ENCODE assay signal across 25 mouse cellular contexts in the genomic region with DNA sequence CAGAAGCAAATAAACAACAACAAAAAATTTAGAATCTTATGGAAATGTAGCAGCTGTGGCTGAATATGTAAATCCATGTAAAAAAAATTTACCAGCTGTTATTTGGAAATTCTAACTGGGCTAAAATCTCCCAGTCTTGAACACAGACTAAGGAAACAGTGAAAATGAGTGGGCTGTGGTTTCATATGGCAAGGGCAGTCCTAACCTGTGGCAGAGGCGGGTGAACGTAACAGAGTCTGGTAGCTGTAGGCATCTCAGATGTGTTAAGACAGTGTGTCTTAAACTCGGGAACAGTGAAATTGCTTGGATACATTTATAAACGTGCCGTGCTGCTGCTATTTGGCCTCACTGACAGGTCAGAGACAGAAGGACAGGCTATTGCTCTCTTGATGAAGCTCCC.
"Had no signal": no experiment of that assay in that cellular context is flagged by ENCODE, and none has a peak within 500 bp of the region (broad histone marks: within the 10 kb centered on the region; RNA-seq: fewer than 3 reads in every experiment).

No protein-coding gene starts in this region.

- DNase-seq: gastrocnemius, postnatal 14 days; gastrocnemius, postnatal 36 days; heart, adult 11 months; heart, adult 2 months; heart, postnatal 14 days; heart, postnatal 36 days; kidney, adult 11 months; kidney, adult 2 months; kidney, adult 9 months; kidney, postnatal 10 days; kidney, postnatal 36 days; layer of hippocampus, adult 9-11 months; layer of hippocampus, postnatal 36 days; left cerebral cortex, postnatal 4 days had no signal

- ATAC-seq: hindbrain, embryonic 16.5 days; intestine, embryonic 16.5 days; liver, embryonic 12.5 days had no signal

- H3K27me3 ChIP-seq: heart, embryonic 13.5 days; heart, embryonic 15.5 days; hindbrain, embryonic 13.5 days; kidney, embryonic 15.5 days; limb, embryonic 13.5 days; limb, embryonic 15.5 days; liver, embryonic 12.5 days had no signal

- H3K36me3 ChIP-seq: heart, embryonic 13.5 days; heart, embryonic 15.5 days; hindbrain, embryonic 13.5 days; kidney, embryonic 15.5 days; limb, embryonic 13.5 days; limb, embryonic 15.5 days; liver, embryonic 12.5 days had no signal

- H3K27ac ChIP-seq: heart, adult 2 months; heart, embryonic 13.5 days; heart, embryonic 15.5 days; kidney, embryonic 15.5 days; limb, embryonic 13.5 days; limb, embryonic 15.5 days; liver, embryonic 12.5 days; liver, embryonic 14.5 days had no signal

- H3K4me1 ChIP-seq: heart, embryonic 13.5 days; heart, embryonic 15.5 days; kidney, embryonic 15.5 days; limb, embryonic 13.5 days; limb, embryonic 15.5 days; liver, embryonic 12.5 days had no signal

- H3K9ac ChIP-seq: heart, embryonic 13.5 days; heart, embryonic 15.5 days; hindbrain, embryonic 13.5 days; kidney, embryonic 15.5 days; limb, embryonic 13.5 days; limb, embryonic 15.5 days; liver, embryonic 12.5 days; liver, embryonic 14.5 days had no signal

- H3K9me3 ChIP-seq: heart, embryonic 13.5 days; heart, embryonic 15.5 days; hindbrain, embryonic 13.5 days; kidney, embryonic 15.5 days; limb, embryonic 13.5 days; limb, embryonic 15.5 days; liver, embryonic 12.5 days had no signal

- H3K4me2 ChIP-seq: heart, embryonic 11.5 days; heart, embryonic 13.5 days; heart, embryonic 15.5 days; hindbrain, embryonic 13.5 days; kidney, embryonic 15.5 days; limb, embryonic 13.5 days; limb, embryonic 15.5 days; liver, embryonic 12.5 days had no signal

- H3K4me3 ChIP-seq: heart, adult 2 months; heart, embryonic 13.5 days; heart, embryonic 15.5 days; hindbrain, embryonic 13.5 days; kidney, embryonic 15.5 days; limb, embryonic 13.5 days; limb, embryonic 15.5 days; liver, embryonic 12.5 days had no signal
